ENCODE assay signal across 18 mouse cellular contexts in the genomic region with DNA sequence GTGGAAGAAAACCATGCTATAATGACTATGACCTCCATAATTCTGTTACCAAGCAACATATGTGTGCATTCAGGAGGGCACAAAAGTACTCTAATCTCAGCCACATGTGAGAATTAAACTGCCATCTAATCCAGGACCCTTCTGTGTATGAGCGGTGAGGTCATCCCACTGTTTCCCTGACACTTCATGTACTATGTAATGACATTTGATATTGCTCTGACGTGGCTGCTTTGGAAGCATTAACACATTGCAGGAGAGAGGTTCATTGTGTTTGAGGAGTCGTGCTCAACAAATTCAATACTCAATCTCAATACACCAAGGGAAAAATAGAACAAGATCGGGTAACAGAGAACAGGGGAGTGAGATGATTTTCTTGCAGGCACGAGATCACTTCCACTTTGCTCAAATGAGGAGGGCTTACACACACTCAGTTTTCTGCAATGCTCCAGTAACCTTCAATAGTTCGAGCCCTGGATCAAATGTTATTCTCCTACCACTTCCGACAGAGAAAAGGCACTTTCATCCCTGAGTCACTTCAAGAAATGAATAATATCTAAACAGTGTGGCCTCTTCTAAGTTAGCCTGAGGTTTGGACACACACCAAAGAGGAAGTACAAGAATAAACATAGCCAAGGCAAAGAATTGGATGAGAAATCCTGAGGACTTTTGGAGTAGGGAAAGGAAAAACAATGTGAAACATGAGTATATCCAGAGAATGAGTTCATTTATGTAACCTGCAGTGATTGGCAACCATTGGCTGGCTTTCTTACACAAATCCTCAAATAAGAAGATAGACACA.
DNase-seq lines count a peak whose midpoint lies in the region; ATAC-seq lines count a peak whose summit lies in the region.
"Had no signal": no experiment of that assay in that cellular context is flagged by ENCODE, and none has a peak within 500 bp of the region (broad histone marks: within the 10 kb centered on the region; RNA-seq: fewer than 3 reads in every experiment).

No protein-coding gene starts in this region.

- H3K27me3 ChIP-seq in forebrain, embryonic 12.5 days: no peaks in the 10 kb centered on the region
- H3K27me3 ChIP-seq in forebrain, embryonic 14.5 days (replicated peaks; ENCODE audit: control insufficient read depth, insufficient read depth, low read length): no peaks in the 10 kb centered on the region
- no peaks in the 10 kb centered on the region for H3K27me3 ChIP-seq in embryonic facial prominence, embryonic 14.5 days (replicated peaks; ENCODE audit: control insufficient read depth, insufficient read depth, low read length)
- H3K27me3 ChIP-seq: heart, embryonic 15.5 days; hindbrain, embryonic 13.5 days; limb, embryonic 15.5 days had no signal

- ATAC-seq in forebrain, embryonic 12.5 days (ENCODE audit: low FRiP score): peak; percentile 36; the same call in 1 of the 2 replicates
- ATAC-seq in forebrain, embryonic 14.5 days: no peak
- peak; percentile 87 for ATAC-seq in embryonic facial prominence, embryonic 14.5 days (ENCODE audit: low read depth)
- no peak for ATAC-seq in cerebellum, adult (ENCODE audit: insufficient number of reproducible peaks, low FRiP score, low TSS enrichment)
- ATAC-seq: forebrain, embryonic 16.5 days had no signal

- H3K9me3 ChIP-seq in forebrain, embryonic 12.5 days: no peaks in the 10 kb centered on the region
- no peaks in the 10 kb centered on the region for H3K9me3 ChIP-seq in forebrain, embryonic 14.5 days (replicated peaks; ENCODE audit: control insufficient read depth, low read length)
- H3K9me3 ChIP-seq in embryonic facial prominence, embryonic 14.5 days (ENCODE audit: control insufficient read depth, low read length): no peaks in the 10 kb centered on the region
- H3K9me3 ChIP-seq: G1E; heart, embryonic 15.5 days; hindbrain, embryonic 13.5 days; limb, embryonic 15.5 days had no signal

- H3K27ac ChIP-seq in forebrain, embryonic 12.5 days: no peak overlapping the region
- no peak overlapping the region for H3K27ac ChIP-seq in forebrain, embryonic 14.5 days (ENCODE audit: low read depth, low read length)
- H3K27ac ChIP-seq in embryonic facial prominence, embryonic 14.5 days (replicated peaks; ENCODE audit: low read depth, low read length): peak overlapping the region; percentile 8
- H3K27ac ChIP-seq: heart, embryonic 15.5 days; hindbrain, embryonic 13.5 days; limb, embryonic 15.5 days had no signal

- H3K4me3 ChIP-seq in forebrain, embryonic 12.5 days (replicated peaks): no peak overlapping the region
- H3K4me3 ChIP-seq in forebrain, embryonic 14.5 days (ENCODE audit: low read depth, low read length): no peak overlapping the region
- H3K4me3 ChIP-seq in embryonic facial prominence, embryonic 14.5 days (ENCODE audit: low read depth, low read length): no peak overlapping the region
- H3K4me3 ChIP-seq: heart, embryonic 15.5 days; hindbrain, embryonic 13.5 days; limb, embryonic 15.5 days had no signal

- H3K9ac ChIP-seq in forebrain, embryonic 12.5 days: no peak overlapping the region
- H3K9ac ChIP-seq in forebrain, embryonic 14.5 days (ENCODE audit: low read length): no peak overlapping the region
- no peak overlapping the region for H3K9ac ChIP-seq in embryonic facial prominence, embryonic 14.5 days (ENCODE audit: low read depth, low read length)
- H3K9ac ChIP-seq: heart, embryonic 15.5 days; hindbrain, embryonic 13.5 days; limb, embryonic 15.5 days had no signal

- H3K4me1 ChIP-seq in forebrain, embryonic 12.5 days: no peaks in the 10 kb centered on the region
- H3K4me1 ChIP-seq in forebrain, embryonic 14.5 days (ENCODE audit: control insufficient read depth, insufficient read depth, low read length): no peaks in the 10 kb centered on the region
- no peaks in the 10 kb centered on the region for H3K4me1 ChIP-seq in embryonic facial prominence, embryonic 14.5 days (ENCODE audit: control insufficient read depth, insufficient read depth, low read length)
- H3K4me1 ChIP-seq: heart, embryonic 15.5 days; hindbrain, embryonic 13.5 days; limb, embryonic 15.5 days had no signal

- no peak for DNase-seq in forebrain, embryonic 14.5 days (ENCODE audit: low spot score)
- DNase-seq in 416B (ENCODE audit: low read depth): peak; percentile 73
- peak; percentile 78 for DNase-seq in embryonic facial prominence, embryonic 14.5 days (ENCODE audit: low spot score)
- peak; percentile 58 for DNase-seq in lung, postnatal 10 days
- no peak for DNase-seq in thymus, postnatal 36 days
- no peak for DNase-seq in retina, embryonic 14.5 days (ENCODE audit: low spot score)
- DNase-seq: cerebellum, adult 11-12 months; gastrocnemius, postnatal 10 days; kidney, adult 18-20 months; midbrain, embryonic 14.5 days; spleen, adult 18-20 months had no signal

- no peaks in the 10 kb centered on the region for H3K36me3 ChIP-seq in forebrain, embryonic 12.5 days (replicated peaks)
- no peaks in the 10 kb centered on the region for H3K36me3 ChIP-seq in forebrain, embryonic 14.5 days (ENCODE audit: control insufficient read depth, insufficient read depth, low read length)
- H3K36me3 ChIP-seq in embryonic facial prominence, embryonic 14.5 days (ENCODE audit: control insufficient read depth, insufficient read depth, low read length): no peaks in the 10 kb centered on the region
- H3K36me3 ChIP-seq: G1E; heart, embryonic 15.5 days; hindbrain, embryonic 13.5 days; limb, embryonic 15.5 days had no signal

- WGBS in forebrain, embryonic 12.5 days: 55% methylated on average over 7 of the region's 7 CpGs
- 62% methylated on average over 7 of the region's 7 CpGs for WGBS in forebrain, embryonic 14.5 days
- WGBS in embryonic facial prominence, embryonic 14.5 days: 38% methylated on average over 7 of the region's 7 CpGs

- no peak overlapping the region for H3K4me2 ChIP-seq in forebrain, embryonic 12.5 days
- no peak overlapping the region for H3K4me2 ChIP-seq in forebrain, embryonic 14.5 days (ENCODE audit: low read length)
- H3K4me2 ChIP-seq in embryonic facial prominence, embryonic 14.5 days (ENCODE audit: low read depth, low read length): no peak overlapping the region
- H3K4me2 ChIP-seq: heart, embryonic 15.5 days; hindbrain, embryonic 13.5 days; limb, embryonic 15.5 days had no signal

Comparison
In these comparisons a context has a peak if more than half of its experiments do, and no peak if none do; other contexts are left out.
1. ATAC-seq: peak in forebrain, embryonic 12.5 days (single experiment) and embryonic facial prominence, embryonic 14.5 days (single experiment); none in forebrain, embryonic 14.5 days (single experiment) and cerebellum, adult (single experiment).
2. DNase-seq: peak in 416B (single experiment), embryonic facial prominence, embryonic 14.5 days (single experiment) and lung, postnatal 10 days (single experiment); none in forebrain, embryonic 14.5 days (single experiment), thymus, postnatal 36 days (0 of 2) and retina, embryonic 14.5 days (single experiment).